10 mouse cellular contexts compared by ENCODE assay signal in the genomic region with DNA sequence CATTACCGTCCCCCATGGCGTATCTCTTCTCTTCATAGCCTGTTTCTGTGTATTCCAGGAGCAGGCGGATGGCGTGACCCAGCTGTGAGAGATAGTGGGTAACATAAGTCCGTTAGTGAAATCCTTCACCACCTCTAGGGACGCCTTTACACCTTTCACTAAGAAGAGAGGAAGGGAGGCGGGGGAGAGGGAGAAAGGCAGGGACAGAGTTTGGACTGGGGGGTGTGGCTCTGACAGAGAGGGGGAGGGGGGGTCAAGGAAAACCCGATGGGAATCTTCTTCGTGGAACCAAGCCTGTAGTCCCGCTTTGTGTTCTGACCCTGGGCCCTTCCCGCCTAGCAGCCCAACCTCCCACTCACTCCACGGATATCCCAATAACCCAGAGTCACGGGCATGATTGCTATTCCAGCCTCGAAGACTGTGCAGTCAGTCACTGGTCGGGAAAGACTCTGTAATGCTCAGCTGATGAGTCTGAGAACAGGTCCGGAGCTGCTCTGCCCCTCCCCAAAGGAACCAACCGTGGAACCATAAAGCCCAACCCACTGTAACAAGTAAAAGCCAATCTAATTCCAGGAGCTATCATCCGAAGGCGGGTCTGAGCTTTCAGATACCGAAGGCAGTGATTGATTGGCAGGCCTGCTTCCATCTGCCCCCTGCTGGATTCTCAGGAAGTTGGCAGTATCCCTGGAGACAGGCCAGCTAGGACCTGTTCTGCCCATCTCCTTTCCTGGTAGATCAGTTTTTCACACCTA. TPM values are rescaled to one million over a fixed set of nuclear protein-coding genes. Genes with fewer than 3 reads are reported as not detected.
DNase-seq lines count a peak whose midpoint lies in the region; ATAC-seq and TF ChIP-seq lines count a peak whose summit lies in the region.
"Had no signal": no experiment of that assay in that cellular context is flagged by ENCODE, and none has a peak within 500 bp of the region (broad histone marks: within the 10 kb centered on the region; RNA-seq: fewer than 3 reads in every experiment).

Gene Gstm6, minus strand, starts transcription at position 511 of the 752 bp plus-strand sequence.

- H3K27ac ChIP-seq in heart, adult 2 months: no peak within 1 kb of the TSS
- peak within 1 kb of the TSS; percentile 65 for H3K27ac ChIP-seq in embryonic facial prominence, embryonic 10.5 days (replicated peaks)
- no peak within 1 kb of the TSS for H3K27ac ChIP-seq in intestine, embryonic 15.5 days
- H3K27ac ChIP-seq in limb, embryonic 13.5 days: no peak within 1 kb of the TSS
- peak within 1 kb of the TSS; percentile 70 for H3K27ac ChIP-seq in midbrain, embryonic 15.5 days
- H3K27ac ChIP-seq: macrophage had no signal

- no peaks in the 10 kb centered on the region for H3K9me3 ChIP-seq in embryonic facial prominence, embryonic 10.5 days
- H3K9me3 ChIP-seq in intestine, embryonic 15.5 days: no peaks in the 10 kb centered on the region
- no peaks in the 10 kb centered on the region for H3K9me3 ChIP-seq in limb, embryonic 13.5 days
- no peaks in the 10 kb centered on the region for H3K9me3 ChIP-seq in midbrain, embryonic 15.5 days
- H3K9me3 ChIP-seq: G1E had no signal

- H3K9ac ChIP-seq in heart, adult 2 months (ENCODE audit: low read depth, low read length): no peak within 1 kb of the TSS
- no peak within 1 kb of the TSS for H3K9ac ChIP-seq in intestine, embryonic 15.5 days
- H3K9ac ChIP-seq in limb, embryonic 13.5 days: peak within 1 kb of the TSS; percentile 39; the same call in 1 of the 2 replicates
- H3K9ac ChIP-seq in midbrain, embryonic 15.5 days: peak within 1 kb of the TSS; percentile 33; the same call in 1 of the 2 replicates

- intact Hi-C loops in heart, adult 2 months (cut with DNase I): no loop called here

- peak within 1 kb of the TSS; percentile 54 for H3K4me2 ChIP-seq in intestine, embryonic 15.5 days (replicated peaks)
- H3K4me2 ChIP-seq in limb, embryonic 13.5 days (replicated peaks): peak within 1 kb of the TSS; percentile 63
- H3K4me2 ChIP-seq in midbrain, embryonic 15.5 days: peak within 1 kb of the TSS; percentile 50

- WGBS in heart, adult 2 months: 29% methylated on average over 20 of the region's 20 CpGs
- WGBS in embryonic facial prominence, embryonic 10.5 days: 14% methylated on average over 20 of the region's 20 CpGs
- WGBS in intestine, embryonic 15.5 days: 16% methylated on average over 20 of the region's 20 CpGs
- 18% methylated on average over 20 of the region's 20 CpGs for WGBS in limb, embryonic 13.5 days
- 14% methylated on average over 20 of the region's 20 CpGs for whole genome bisulfite sequencing in midbrain, embryonic 15.5 days

- TF ChIP-seq EP300 in heart, adult 2 months (IDR thresholded peaks at IDR 0.05; ENCODE audit: insufficient read depth, low read depth, low read length): no peak

- H3K79me2 ChIP-seq in heart, adult 2 months (replicated peaks; ENCODE audit: control insufficient read depth, insufficient read depth, low read length): no peaks in the 10 kb centered on the region

- TF ChIP-seq CTCF in heart, adult 2 months (IDR thresholded peaks at IDR 0.05): peak; percentile 60

- H3K36me3 ChIP-seq in heart, adult 2 months (ENCODE audit: control insufficient read depth, insufficient read depth, low read length): no peaks in the 10 kb centered on the region
- no peaks in the 10 kb centered on the region for H3K36me3 ChIP-seq in embryonic facial prominence, embryonic 10.5 days (replicated peaks)
- no peaks in the 10 kb centered on the region for H3K36me3 ChIP-seq in intestine, embryonic 15.5 days
- no peaks in the 10 kb centered on the region for H3K36me3 ChIP-seq in limb, embryonic 13.5 days
- no peaks in the 10 kb centered on the region for H3K36me3 ChIP-seq in midbrain, embryonic 15.5 days (replicated peaks)
- H3K36me3 ChIP-seq: G1E had no signal

- H3K4me3 ChIP-seq in heart, adult 2 months: no peak within 1 kb of the TSS
- peak within 1 kb of the TSS; percentile 51 for H3K4me3 ChIP-seq in embryonic facial prominence, embryonic 10.5 days
- peak within 1 kb of the TSS; percentile 23 for H3K4me3 ChIP-seq in intestine, embryonic 15.5 days (replicated peaks)
- H3K4me3 ChIP-seq in limb, embryonic 13.5 days: peak within 1 kb of the TSS; percentile 34
- peak within 1 kb of the TSS; percentile 32 for H3K4me3 ChIP-seq in midbrain, embryonic 15.5 days

- no peak for TF ChIP-seq POLR2A in heart, adult 2 months (IDR thresholded peaks at IDR 0.05; ENCODE audit: insufficient read depth, low read depth, low read length)

- H3K27me3 ChIP-seq in heart, adult 2 months (ENCODE audit: control insufficient read depth, insufficient read depth, low read length): no peaks in the 10 kb centered on the region
- no peaks in the 10 kb centered on the region for H3K27me3 ChIP-seq in embryonic facial prominence, embryonic 10.5 days (replicated peaks; ENCODE audit: low read depth, poor library complexity, severe bottlenecking)
- no peaks in the 10 kb centered on the region for H3K27me3 ChIP-seq in intestine, embryonic 15.5 days (replicated peaks)
- no peaks in the 10 kb centered on the region for H3K27me3 ChIP-seq in limb, embryonic 13.5 days
- H3K27me3 ChIP-seq in midbrain, embryonic 15.5 days (replicated peaks): no peaks in the 10 kb centered on the region

- H3K4me1 ChIP-seq in heart, adult 2 months (ENCODE audit: control insufficient read depth, insufficient read depth, low read length): peaks cover 7% of the 10 kb centered on the region
- peaks cover 22% of the 10 kb centered on the region for H3K4me1 ChIP-seq in embryonic facial prominence, embryonic 10.5 days
- no peaks in the 10 kb centered on the region for H3K4me1 ChIP-seq in intestine, embryonic 15.5 days (replicated peaks)
- H3K4me1 ChIP-seq in limb, embryonic 13.5 days: peaks cover 8% of the 10 kb centered on the region
- peaks cover 17% of the 10 kb centered on the region for H3K4me1 ChIP-seq in midbrain, embryonic 15.5 days

- no peak for DNase-seq in heart, adult 2 months
- DNase-seq in heart, adult 11 months: no peak
- DNase-seq in embryonic facial prominence, embryonic 10.5 days (ENCODE audit: low spot score): peak; percentile 65

- peak; percentile 90 for ATAC-seq in intestine, embryonic 15.5 days
- peak; percentile 77 for ATAC-seq in limb, embryonic 13.5 days (ENCODE audit: low FRiP score, low read depth)
- ATAC-seq in midbrain, embryonic 15.5 days (replicated peaks): peak; percentile 93
- no peak for ATAC-seq in cerebellum, adult (ENCODE audit: insufficient number of reproducible peaks, low FRiP score, low TSS enrichment)
- no peak for ATAC-seq in monocyte, adult 5-6 weeks (replicated peaks; ENCODE audit: insufficient number of reproducible peaks, low FRiP score, low TSS enrichment, poor library complexity, severe bottlenecking)

RNA-seq across cellular contexts. Expression of gene Gstm6, which starts in this region (rescaled TPM):
- 1 to 10 TPM; 3.0 to 3.7 TPM for total RNA-seq in heart, adult 2 months (2021)
- polyA plus RNA-seq in heart, adult 2 months (2012; rRNA removed): 3.7 and 4.6 TPM in 2 replicates
- polyA plus RNA-seq in embryonic facial prominence, embryonic 10.5 days (2016; fragmentation: Nextera tagmentation; extraction: Ambion mirVana): 8.6 and 8.9 TPM in 2 replicates
- 16.9 and 19.1 TPM in 2 replicates for polyA plus RNA-seq in intestine, embryonic 15.5 days (2015; fragmentation: Nextera tagmentation; extraction: Ambion mirVana)
- polyA plus RNA-seq in limb, embryonic 13.5 days (2015; fragmentation: Nextera tagmentation; extraction: Ambion mirVana): 10.5 and 12.0 TPM in 2 replicates
- 17.5 and 18.9 TPM in 2 replicates for polyA plus RNA-seq in midbrain, embryonic 15.5 days (2015; fragmentation: Nextera tagmentation; extraction: Ambion mirVana)
- not detected in 3 replicates for total RNA-seq in monocyte, adult 5-6 weeks (2017)
- polyA plus RNA-seq: G1E, macrophage had no signal

Comparison
In these comparisons a context has a peak if more than half of its experiments do, and no peak if none do; other contexts are left out.
1. H3K27ac ChIP-seq: peak in embryonic facial prominence, embryonic 10.5 days (single experiment) and midbrain, embryonic 15.5 days (single experiment); none in heart, adult 2 months (single experiment), intestine, embryonic 15.5 days (single experiment) and limb, embryonic 13.5 days (single experiment).
2. H3K9ac ChIP-seq: peak in limb, embryonic 13.5 days (single experiment) and midbrain, embryonic 15.5 days (single experiment); none in heart, adult 2 months (single experiment) and intestine, embryonic 15.5 days (single experiment).
3. ATAC-seq: peak in intestine, embryonic 15.5 days (single experiment), limb, embryonic 13.5 days (single experiment) and midbrain, embryonic 15.5 days (single experiment); none in cerebellum, adult (single experiment) and monocyte, adult 5-6 weeks (single experiment).
4. Peak in every context shown above with its lines, with median percentiles within 50 percentile points of each other: H3K4me2 ChIP-seq.